Mouse (Mus musculus) WW6 (cell line): ENCODE measurements around the gene Cbr2.

Experiments used
- DNase-seq: peaks from one replicate; pipeline ENCODE4 v3.0.0-alpha.2; 2013; ENCODE audit warnings: low read depth, low spot score

Gene Cbr2

DNA sequence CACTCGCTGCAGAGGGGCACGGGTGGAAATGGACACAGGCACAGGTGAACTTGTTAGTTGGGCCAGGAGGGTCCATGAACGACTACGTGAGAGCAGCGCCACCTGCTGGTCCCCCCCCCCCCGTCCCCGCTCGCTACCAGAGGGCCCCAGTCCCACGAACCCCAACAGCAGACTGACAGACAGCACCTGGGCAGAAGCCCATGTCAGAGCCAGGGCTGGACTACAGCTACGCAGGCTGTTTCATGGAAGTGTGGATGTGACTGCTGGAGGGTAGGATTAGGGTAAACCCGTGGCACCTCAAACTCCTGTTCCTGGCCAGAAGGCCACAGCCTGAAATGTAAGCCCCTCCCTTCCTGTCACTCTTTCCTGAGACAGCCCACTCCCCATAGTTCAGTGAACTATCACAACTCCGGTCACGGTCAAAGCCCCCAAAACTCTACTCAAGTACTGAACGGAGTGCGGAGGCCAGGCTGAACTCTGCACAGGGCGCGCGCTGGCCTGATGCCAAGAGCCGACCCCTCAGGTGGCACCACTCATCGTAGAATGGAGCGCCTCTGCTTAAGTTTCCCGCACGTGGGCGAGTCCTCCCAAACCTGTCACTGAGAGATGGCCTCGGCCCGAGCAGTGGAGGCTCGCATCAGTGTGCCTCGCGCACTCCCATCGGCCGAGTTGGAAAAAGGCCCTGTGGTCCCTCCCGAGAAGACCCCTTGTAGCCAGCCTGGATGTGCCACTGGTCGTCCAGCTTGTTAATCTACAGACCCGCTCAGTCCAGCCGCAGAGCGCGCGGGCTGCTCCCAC is 18.9 kb downstream of the Cbr2 start:
- no peak for DNase-seq

DNA sequence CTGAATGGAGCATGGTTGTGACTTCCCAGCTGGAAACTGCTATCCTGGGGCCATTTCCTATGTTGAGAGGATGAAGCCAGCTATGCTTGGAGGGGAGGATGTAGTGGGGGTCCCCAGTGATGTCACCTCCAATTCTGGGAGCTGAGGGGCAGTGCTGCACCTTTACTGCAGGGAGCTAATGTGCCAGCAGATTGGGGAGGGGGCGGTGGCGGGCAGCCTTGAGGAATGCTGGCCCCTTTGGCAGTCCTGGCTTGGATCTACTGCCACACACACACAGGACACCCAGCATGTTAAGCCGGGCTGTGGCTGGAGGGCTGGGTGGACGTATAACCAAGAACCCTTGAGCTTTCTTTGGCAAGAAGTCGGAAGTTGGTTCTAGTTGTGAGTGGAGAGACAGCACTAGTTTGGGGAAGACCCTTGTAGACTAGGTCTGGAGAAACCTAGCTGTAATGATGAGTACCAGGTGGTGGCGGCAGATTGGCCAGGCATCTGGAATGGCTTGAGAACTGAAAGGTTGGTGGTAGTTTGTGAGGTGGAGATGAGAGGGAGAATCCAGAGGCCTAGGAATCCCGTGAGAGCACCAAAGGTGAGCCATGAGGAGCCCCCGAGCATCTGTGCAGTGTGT is 19.8 kb downstream of the Cbr2 start:
- DNase-seq = no peak

DNA sequence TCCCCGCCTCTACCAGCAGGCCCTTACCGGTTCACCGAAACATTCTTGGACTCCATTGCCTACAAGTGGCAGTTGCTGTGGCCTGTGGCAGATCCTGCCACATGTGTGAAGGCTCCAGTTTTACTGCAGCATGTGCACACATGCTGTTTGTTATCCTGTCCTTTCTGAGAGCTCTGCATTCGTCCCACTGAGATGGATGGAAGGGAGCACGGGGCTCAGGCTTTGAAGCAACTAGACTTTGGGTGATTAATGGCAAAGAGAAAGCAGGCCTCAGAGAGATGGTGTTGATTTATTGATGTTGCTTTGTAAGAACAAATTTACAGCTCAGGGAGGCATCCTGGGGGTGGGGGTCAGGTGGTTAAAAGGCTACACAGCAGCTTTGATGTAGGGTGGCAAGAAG is 21.2 kb downstream of the Cbr2 start:
- no peak for DNase-seq

DNA sequence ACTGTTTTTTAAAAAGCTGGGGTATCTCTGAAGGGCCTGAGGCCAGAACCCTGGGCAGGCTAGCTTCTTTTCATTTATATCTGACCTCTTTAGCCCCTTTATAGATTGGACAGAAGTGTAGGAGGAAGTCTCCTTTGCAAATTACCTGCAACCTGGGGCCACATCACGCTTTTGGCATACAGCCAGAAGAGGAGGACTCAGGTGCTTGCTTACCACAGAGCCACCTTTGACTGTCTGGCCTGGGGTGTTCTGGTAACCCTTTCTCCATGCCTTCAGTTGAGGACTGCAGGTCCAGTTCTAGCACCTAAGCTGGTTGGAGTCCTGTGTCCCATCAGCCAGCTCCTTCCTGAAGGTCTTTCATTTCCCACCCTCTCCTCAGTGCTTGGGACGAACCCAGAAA is 22.4 kb downstream of the Cbr2 start:
- DNase-seq = no peak

DNA sequence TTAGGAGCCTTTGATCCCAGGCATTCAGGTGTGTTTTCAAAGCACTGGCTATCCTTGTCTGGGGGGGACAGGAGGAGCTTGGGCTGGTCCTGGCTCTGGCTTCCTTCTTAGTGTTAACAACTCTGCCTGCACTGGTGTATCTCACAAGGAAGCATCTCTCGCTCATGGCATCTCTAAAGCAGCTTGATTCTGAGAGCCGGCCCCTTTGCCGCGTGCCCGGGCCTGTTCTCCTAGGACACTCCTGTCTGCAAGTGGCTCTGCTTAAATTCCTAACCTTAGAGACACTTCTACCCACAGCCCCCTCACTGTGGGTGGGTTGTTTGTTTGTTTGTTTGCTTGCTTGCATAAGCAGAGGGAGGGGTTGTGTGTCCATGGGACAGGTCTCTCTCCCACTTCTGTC is 23.9 kb downstream of the Cbr2 start:
- no peak for DNase-seq

DNA sequence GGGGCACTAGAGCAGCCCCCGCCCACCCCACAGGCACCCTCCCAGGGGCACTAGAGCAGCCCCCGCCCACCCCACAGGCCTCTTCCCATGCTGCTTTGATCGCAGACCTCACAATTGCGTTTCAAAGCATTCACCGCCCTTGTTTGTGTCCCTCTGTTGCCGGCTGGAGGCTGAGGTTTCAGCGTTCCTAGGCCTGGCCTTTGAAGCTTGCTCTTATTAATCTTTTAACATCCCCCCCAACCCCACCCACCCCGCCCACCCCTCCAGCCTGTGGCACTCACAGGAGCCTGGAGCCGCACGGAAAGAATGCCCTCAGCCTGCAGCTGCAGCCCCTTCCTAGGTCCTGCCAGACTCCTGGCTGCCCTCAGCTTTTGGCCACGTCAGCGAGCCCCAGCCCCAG is 24.7 kb downstream of the Cbr2 start:
- DNase-seq = no peak

DNA sequence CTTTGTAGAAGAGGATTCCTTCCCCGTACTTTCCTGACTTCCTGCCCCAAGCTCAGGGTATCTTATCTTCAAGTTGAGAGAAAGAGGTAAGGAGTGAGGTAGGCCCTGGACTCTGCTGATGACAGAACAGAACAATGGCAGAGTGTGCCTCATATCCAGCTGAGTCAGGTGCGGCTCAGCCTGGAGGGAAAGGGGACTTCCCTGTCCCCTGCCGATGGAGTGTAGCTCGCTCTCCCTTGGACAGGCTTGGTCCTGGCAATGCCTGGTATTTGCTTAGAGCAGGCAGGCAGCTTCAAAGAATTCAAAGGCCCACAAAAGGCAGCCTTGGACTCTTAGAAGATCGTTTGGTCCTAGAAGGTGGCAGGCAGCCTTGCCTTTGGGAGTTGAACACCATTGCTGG is 25.8 kb downstream of the Cbr2 start:
- DNase-seq = no peak

DNA sequence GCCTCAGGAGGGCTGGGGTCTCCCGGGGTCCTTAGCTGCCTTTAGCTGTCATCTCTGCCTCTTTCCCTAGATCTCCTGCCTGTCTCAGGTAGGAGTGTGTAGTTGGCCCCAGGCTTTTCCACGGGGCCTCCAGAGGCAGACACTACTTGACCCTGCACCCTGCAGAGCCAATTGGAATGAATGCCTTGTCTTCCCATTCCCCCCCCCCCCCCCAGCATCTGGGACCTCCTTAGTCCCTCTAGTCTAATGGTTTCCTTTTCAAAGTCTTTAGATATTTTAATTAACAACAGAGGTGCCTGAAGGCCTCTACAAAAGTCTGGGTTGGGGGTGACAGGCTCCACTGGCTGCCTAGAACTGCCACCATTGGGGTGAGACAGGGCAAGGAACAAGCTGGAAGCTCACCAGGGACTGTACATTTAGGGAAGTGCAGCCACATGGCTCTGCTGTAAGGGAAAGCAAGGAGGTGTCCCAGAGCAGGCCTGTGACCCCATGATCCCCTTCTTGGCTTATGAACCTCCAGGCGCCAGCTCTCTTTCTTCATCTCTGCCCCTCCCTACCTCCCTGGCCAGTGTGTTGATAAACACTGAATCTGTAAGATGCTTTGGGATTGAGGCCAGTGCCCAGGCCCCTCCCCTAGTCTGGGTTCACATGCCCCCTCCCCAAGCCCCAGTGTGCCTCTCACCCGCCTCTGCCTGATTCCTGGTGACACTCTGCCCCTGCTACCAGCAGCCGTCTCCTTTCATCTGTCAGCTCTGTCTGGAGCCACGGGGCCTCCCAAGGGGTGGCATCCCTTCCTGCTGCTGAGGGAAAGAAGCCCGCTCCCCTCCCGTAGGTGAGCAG is 27.2 kb downstream of the Cbr2 start:
- DNase-seq = no peak

DNA sequence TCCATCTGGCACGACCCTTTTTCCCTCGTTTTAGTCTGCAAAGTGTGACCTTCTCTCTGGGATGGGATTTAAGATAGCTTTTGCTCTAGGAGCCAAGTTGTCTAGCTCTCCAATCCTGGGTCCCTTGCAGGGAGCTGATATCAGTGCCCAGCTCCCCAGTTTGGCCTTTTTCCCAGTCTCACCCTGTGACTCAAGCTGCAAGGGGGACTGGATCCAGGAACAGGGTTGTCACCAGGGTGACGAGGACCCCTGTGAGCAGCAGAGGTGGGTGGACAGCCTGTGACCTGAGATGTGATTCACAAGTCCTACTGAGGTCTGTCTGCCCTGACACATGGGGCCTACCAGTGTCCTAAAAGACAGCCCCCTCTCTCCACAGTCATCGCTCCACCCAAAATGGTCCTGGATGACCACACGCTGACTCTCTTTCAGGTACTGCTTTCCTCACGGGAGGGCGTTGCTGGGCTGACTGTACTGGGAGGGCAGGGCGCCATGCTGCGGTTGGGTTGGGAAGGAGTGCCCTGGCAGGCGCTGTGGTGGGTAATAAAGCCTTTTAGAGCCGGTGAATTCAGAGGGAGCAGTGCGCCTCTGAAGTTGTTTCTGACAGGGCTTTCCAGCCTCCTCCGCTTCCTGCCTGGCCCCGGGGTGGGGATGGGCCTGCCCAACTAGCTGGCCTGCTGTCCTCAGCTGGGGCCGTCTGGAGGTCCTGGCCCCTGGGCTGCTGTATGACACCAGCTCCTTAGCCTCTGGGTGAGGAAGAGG is 28.0 kb downstream of the Cbr2 start:
- no peak for DNase-seq

DNA sequence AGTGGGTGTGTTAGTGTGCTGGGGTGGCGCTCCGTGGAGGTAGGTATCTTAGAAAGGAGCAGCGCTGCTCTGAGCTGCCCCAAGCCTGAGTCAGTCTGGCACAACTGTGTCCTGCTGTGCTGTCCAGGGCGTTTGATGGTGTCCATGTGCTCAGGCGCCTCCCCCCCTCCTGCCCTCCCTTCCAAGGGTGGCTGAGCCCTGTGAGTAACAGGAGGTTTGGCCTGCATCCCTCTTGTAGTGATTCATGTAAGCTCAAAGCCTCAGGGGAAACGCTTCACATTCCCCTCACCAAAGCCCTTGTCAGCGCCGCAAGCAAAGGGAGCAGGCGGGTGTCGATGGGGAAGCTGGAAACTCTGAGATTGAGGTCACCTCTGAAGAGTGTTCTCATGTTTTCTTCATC is 34.2 kb downstream of the Cbr2 start:
- DNase-seq = no peak

DNA sequence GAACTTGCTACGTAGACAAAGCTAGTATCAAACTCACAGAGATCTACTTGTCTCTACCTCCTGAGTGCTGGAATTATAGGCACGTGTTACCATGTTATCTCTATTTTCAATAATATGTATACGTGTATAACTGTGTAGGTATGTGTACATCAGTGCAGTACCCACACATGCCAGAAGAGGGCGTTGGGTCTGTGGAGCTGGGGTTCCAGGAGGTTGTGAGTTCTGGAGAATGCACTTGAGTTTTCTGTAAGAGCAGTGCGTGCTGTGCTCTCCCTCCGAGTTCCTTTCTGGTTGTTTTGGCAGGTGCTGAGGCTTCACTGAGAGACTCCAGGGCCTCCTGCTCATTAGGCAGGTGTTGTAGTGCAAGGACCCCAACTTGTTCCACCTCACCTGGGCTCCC is 35.3 kb downstream of the Cbr2 start:
- no peak for DNase-seq

DNA sequence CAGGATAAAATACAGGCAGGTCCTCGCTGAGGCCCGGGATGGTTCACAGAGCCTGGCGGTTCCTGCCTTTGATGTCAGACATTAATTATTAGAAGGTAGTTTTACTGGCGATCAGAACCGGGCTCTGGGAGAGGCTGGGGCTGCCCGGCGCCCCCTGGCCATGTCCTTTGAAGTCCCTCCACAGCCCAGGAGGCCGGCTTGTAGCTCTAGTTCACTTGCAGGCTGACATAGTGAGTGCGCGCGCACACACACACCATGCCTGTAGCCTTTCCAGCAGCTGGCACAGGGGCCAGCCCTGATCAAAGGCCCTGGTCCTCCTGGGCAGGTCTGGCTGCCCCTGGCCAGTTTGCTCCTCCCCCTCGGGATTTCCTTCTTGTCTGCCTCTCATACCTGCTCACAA is 36.3 kb downstream of the Cbr2 start:
- DNase-seq = no peak

DNA sequence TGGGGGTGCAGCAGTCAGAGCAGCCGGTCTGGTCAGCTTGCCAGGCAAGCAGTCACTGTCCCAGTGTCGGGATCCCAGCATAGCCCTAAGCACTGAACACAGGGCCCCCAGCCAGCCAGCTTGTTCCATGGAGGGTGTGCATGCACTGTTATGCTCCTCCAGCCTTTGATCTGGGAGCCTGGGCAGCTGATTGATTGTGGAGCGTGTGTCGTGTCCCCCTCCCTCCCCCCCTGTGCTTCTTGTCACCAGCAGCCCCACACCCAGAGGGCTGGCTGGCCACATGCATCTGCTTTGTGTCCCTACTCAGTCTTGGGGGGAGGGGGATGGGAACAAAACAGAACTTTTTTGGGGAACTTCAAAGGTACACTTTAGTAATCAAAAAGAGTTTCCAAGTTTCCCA is 36.7 kb downstream of the Cbr2 start:
- no peak for DNase-seq

DNA sequence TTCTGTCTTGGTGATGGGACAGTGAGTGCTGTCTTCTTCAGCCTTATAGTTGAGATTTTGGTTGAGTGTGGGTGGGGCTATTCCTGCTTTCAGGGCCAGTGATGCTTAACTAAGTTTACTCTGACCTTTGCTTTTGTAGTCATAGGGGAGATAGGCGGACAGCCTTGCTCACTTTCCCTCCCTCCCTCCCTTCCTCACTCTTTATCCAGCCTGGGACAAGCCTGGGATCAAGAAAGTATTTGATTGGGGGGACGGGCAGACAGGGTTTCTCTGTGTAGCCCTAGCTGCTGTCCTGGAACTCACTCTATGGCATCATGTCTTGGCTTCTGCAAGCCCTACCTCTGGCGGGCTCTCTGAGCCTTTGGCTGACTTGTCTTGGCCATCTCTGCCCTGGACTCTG is 38.5 kb downstream of the Cbr2 start:
- DNase-seq = no peak

DNA sequence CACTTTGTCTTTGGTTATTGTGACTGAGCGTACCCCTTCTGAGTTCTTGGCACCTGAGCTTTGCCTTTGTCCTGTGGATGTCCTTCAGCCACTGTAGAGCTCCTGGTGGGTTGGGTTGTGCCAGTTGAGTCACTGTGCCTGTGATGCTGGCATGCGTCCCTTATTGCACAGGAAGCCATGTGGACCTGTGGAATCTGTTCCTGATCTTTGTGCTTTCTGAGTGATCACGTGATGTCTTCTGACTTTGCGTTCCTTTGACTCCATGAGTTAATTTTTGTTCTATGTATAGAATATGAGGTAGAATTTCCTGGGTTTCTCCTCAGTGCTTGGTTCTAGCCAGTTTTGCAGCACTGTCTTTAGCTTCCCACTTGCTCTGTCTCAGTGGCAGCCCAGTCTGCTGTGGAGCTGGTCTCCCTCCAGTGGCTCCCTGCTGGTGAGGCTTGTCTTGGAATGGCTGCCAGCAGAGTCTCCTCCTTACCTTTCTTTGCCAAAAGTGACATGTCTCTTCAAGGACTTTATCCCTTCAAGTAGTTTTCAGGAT is 39.4 kb downstream of the Cbr2 start:
- DNase-seq = no peak

DNA sequence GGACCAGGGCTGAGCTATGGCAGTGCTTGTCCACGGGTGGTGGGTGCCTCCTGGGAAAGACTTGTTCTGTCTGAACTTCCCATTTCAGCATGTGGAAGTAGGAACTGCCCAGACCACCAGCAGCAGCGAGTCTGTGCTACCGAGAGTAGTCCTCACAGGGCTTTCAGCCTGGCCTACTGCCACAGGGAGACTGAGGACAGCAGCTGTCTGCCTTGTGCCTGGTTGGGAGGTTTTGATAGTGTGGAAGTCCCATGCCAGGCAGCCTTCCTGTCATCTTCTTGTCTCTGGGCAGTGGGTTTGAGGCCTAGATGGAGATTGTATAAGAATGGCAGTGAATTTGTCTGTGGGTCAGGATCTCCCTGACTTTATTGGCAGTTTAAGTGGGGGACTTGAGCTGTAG is 42.5 kb downstream of the Cbr2 start:
- no peak for DNase-seq

DNA sequence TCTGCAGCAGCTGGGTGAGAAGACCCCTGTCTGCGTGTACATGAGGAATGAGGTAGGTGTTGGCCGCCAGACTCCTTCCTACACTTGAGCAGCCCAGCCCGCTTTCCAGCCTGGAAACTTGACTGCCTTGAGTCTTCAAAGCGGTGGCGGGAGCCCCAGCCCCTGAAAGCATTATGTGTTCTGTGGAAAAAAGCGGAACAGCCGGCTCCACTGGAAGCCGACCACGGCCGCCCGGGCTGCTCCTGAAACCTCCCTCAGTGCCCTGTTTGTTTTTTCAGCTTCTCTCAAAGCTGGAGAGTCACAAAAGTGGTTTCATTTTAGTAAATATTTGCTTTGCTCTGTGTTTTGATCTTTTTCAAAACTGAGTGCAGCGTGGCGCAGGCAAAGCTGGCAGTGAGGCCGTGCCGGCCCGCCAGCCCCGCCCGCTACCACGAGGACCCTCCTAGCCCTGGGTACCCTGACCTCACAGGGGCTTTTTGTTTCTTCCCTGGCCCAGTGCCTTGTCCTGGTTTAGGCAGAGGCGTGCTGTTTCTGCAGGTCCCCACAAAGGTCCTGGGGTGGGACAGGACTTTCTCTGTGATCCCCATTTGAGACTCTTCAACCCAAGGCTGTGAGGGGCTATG is 45.2 kb downstream of the Cbr2 start:
- DNase-seq = no peak

DNA sequence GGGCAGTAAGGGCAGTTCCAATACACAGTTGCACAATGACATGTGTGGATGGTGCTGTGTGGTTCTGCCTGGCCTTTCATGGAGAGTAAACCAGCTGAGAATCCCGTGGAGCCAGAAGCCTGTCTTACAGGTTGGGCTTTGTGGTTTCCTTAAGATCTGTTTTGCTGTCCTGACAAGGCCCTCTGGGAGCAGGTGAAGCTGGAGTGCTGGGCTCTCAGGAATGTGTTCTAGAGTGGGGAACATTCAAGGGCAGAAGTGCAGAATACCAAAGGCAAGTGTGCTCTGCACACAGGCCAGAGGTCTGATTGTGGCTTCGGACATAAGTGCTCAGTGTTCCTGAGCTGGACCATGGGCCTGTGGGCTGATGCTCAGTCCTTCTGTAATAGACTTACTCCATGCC is 47.3 kb downstream of the Cbr2 start:
- no peak for DNase-seq

DNA sequence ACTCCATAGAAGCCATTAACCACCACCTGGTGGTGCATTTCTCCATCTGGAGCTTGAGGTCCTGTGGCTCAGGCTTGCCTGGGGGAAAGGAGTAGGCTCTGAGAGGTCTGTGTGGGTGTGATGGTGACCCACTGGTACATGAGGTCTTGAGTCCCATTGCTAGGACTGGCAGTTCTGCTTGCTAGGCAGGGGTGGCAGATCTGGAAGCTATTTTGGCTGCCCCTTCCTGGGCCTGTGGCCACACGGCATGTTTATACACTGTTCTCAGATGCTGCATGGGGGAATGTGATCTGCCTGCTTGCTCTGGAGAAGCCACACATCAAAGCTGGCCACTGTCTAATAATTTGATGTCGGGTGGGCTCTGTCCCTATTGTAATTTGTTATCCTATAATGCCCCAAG is 47.8 kb downstream of the Cbr2 start:
- DNase-seq = no peak

DNA sequence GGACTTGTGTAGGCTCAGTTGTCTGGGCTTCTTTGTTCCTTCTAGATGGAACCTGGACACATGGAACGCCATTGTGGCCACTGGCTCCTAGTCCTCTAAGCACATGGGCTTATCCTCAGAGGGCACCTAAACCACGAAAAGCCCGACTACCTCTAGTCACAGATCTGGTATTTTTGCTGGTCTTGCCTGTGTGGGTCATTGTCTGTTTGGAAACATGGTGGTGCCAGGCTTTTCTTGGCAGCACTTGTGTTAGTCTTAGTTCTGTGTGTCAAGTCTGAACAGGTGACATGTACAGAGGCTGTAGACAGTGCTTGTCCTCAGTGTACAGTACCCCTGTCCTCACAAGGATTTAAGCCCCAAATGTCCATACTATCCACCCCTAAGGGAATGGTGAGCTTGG is 48.4 kb downstream of the Cbr2 start:
- DNase-seq = no peak

DNA sequence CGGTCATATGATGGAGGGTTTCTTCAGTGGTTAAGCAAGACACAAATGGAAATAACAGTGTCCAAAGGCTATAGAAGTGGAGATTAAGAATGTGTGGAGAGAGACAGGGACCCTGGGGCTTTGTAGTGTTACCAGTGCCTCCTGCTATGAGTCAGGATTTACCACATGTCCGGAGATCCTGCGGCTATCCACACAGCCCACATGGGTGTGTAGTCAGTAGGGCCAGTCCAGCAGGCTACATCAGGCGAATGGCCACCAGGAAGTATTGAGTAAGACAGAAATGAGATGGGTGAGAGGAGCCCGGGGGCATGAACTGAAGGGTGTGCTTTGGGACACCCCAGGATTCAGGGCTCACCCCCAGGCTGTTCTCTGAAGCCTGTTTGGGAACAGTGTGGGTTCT is 49.2 kb downstream of the Cbr2 start:
- DNase-seq = no peak
